Mouse (Mus musculus): ENCODE measurements around the gene Mpv17l. TPM values are rescaled to one million over a fixed set of nuclear protein-coding genes. Genes with fewer than 3 reads are reported as not detected.

The Mpv17l gene
- total RNA-seq, 1 experiment: 8.4 TPM

DNA sequence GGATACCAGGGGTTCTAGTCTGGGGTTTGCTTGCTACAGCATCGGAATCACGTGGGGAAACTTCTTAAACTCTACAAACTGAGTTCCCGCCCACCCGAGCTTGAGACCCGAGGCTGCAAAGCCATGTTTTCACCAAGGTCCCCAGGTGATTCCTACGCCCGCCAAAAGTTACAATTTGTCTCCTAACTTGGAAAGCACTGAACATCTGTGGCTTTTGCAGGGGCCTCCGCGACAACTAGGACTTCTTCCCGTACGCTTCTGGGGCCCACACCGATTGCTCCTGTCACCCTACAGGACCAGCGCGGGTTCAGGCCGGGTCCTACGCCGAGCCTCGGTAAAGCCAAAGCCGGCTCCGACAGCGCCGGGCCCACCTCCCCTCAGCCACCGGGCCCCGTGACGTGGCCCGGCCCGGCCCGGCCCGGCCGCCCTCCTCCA is 547 bp upstream of the Mpv17l start:
- no peak overlapping the region for H3K27ac ChIP-seq (ENCODE audit: insufficient read depth, low read depth, low read length, poor library complexity, severe bottlenecking)
- DNase-seq (ENCODE audit: low read depth, low spot score): peak; percentile 35

DNA sequence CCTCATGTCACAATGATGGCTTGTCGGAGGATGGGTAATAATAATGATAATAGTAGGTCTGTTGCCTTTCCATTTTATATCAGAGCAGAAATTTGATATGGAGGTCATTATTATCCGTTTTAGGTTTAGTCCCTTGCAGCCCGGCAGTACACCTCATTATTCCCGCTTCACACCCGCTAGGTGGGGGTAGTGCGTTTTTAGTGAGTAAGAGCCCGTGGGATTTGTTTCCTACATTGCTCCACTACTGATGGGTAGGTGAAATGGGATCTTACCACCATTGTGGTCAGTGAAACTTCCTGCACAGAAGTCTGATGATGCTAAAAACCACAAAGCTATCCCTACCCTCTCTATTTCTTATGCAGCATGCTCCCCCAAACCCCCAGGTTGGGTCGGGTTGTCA is 527 bp downstream of the Mpv17l start:
- peak overlapping the region; percentile 76 to 84 for H3K4me3 ChIP-seq (ENCODE audit: insufficient read depth in 1 of 2, low read depth in 1 of 2, low read length in 2 of 2, poor library complexity in 1 of 2, severe bottlenecking in 1 of 2)
- H3K9ac ChIP-seq (ENCODE audit: insufficient read depth, low read depth, low read length, poor library complexity, severe bottlenecking): peak overlapping the region; percentile 87
- H3K27ac ChIP-seq (ENCODE audit: insufficient read depth, low read depth, low read length, poor library complexity, severe bottlenecking): no peak overlapping the region; the same call in 1 of the 2 replicates
- peak; percentile 60; the same call in 1 of the 2 replicates for TF ChIP-seq ZC3H11A (IDR thresholded peaks at IDR 0.05; ENCODE audit: borderline replicate concordance, low read depth, low read length)
- no peak for TF ChIP-seq ZNF384 (IDR thresholded peaks at IDR 0.05; ENCODE audit: low read depth, low read length)
- no peaks in the 10 kb centered on the region for H3K36me3 ChIP-seq (ENCODE audit: control insufficient read depth, insufficient read depth, low read length, poor library complexity, severe bottlenecking)
- peak; percentile 81 for DNase-seq (ENCODE audit: low read depth, low spot score)
- in situ Hi-C loops (cut with MboI; ENCODE audit: low sequenced_read_pairs in 2 of 2, unreplicated experiment in 2 of 2): loop anchor here in 1 of 2 experiments (10.0 kb wide), 1 partner anchor 221 kb away; no protein-coding TSS in a partner anchor
- H3K4me1 ChIP-seq (ENCODE audit: control insufficient read depth in 2 of 2, insufficient read depth in 2 of 2, low read length in 2 of 2, poor library complexity in 1 of 2): no peaks in the 10 kb centered on the region; a peak in 1 of 4 replicates
- H3K9me3 ChIP-seq (ENCODE audit: control insufficient read depth, insufficient read depth, low read depth, low read length): no peaks in the 10 kb centered on the region

More for the DNA sequence above, 547 bp upstream of the Mpv17l start:
- peak overlapping the region; percentile 70 for H3K9ac ChIP-seq (ENCODE audit: insufficient read depth, low read depth, low read length, poor library complexity, severe bottlenecking)
- in situ Hi-C loops (cut with MboI; ENCODE audit: low sequenced_read_pairs in 2 of 2, unreplicated experiment in 2 of 2): loop anchor here in 1 of 2 experiments (10.0 kb wide), 1 partner anchor 222 kb away; no protein-coding TSS in a partner anchor
- H3K4me3 ChIP-seq (ENCODE audit: insufficient read depth in 1 of 2, low read depth in 1 of 2, low read length in 2 of 2, poor library complexity in 1 of 2, severe bottlenecking in 1 of 2): peak overlapping the region; percentile 76 to 84
- TF ChIP-seq MAFK (IDR thresholded peaks at IDR 0.05; ENCODE audit: insufficient read depth, low read depth, low read length): no peak
- H3K9me3 ChIP-seq (ENCODE audit: control insufficient read depth, insufficient read depth, low read depth, low read length): no peaks in the 10 kb centered on the region
- H3K36me3 ChIP-seq (ENCODE audit: control insufficient read depth, insufficient read depth, low read length, poor library complexity, severe bottlenecking): no peaks in the 10 kb centered on the region
- H3K4me1 ChIP-seq (ENCODE audit: control insufficient read depth in 2 of 2, insufficient read depth in 2 of 2, low read length in 2 of 2, poor library complexity in 1 of 2): no peaks in the 10 kb centered on the region; a peak in 1 of 4 replicates

DNA sequence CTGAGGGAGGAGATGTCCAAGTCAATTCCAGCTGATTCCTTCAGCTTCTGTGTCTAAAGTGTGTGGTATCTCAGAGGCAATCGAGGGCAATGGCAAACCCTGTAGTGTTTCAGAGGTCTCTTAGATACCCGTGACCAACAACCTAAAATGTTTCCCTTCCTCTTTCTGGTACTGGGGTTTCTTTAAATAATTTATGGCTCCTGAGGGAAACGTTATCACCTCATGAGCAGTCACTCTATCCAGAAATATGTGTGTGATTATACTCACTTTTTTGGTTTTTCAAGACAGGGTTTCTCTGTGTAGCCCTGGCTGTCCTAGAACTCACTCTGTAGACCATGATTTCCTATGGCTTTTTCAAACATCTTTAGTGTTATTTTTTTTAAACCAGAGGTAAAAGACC is 4.3 kb downstream of the Mpv17l start:
- DNase-seq (ENCODE audit: low read depth, low spot score): no peak
- TF ChIP-seq MAFK (IDR thresholded peaks at IDR 0.05; ENCODE audit: insufficient read depth, low read depth, low read length) (no peak), ZNF384 (IDR thresholded peaks at IDR 0.05; ENCODE audit: low read depth, low read length) (no peak), ZC3H11A (IDR thresholded peaks at IDR 0.05; ENCODE audit: borderline replicate concordance, low read depth, low read length) (no peak), HCFC1 (IDR thresholded peaks at IDR 0.05; ENCODE audit: borderline replicate concordance, insufficient read depth, low read length) (no peak), CHD2 (IDR thresholded peaks at IDR 0.05; ENCODE audit: low read depth, low read length) (no peak)
- Histone ChIP-seq H3K27ac (ENCODE audit: insufficient read depth, low read depth, low read length, poor library complexity, severe bottlenecking) (no peak overlapping the region), H3K36me3 (ENCODE audit: control insufficient read depth, insufficient read depth, low read length, poor library complexity, severe bottlenecking) (no peaks in the 10 kb centered on the region), H3K9me3 (ENCODE audit: control insufficient read depth, insufficient read depth, low read depth, low read length) (no peaks in the 10 kb centered on the region), H3K9ac (ENCODE audit: insufficient read depth, low read depth, low read length, poor library complexity, severe bottlenecking) (no peak overlapping the region), H3K4me3 (ENCODE audit: insufficient read depth in 1 of 2, low read depth in 1 of 2, low read length in 2 of 2, poor library complexity in 1 of 2, severe bottlenecking in 1 of 2) (no peak overlapping the region), H3K4me1 (ENCODE audit: control insufficient read depth in 2 of 2, insufficient read depth in 2 of 2, low read length in 2 of 2, poor library complexity in 1 of 2) (no peaks in the 10 kb centered on the region)
- in situ Hi-C loops (cut with MboI; ENCODE audit: low sequenced_read_pairs in 2 of 2, unreplicated experiment in 2 of 2): loop anchor here in 1 of 2 experiments (10.0 kb wide), 1 partner anchor 218 kb away; no protein-coding TSS in a partner anchor

DNA sequence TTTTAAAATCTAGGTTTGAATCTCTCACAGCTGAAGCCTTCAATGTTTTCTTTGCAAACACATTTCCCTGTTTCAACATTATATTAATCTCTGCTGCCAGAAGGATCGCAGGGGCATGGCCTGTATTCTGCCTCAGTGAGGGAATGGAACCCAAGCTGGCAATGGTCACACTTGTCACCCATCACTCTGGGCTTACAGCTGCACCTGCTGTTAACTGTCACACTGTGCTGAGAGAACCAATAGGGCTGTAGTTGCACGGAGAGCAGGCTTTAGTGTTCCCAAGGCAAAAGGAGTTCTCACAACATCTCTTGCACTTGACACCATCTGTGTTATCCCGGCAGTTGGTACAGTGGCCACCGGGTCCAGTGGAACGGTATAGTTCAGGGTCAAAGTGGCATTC is 17.1 kb downstream of the Mpv17l start:
- Histone ChIP-seq H3K4me1 (ENCODE audit: control insufficient read depth in 2 of 2, insufficient read depth in 2 of 2, low read length in 2 of 2, poor library complexity in 1 of 2) (peaks cover 0 to 3% of the 10 kb centered on the region in 2 experiments; a peak in 1 of 4 replicates), H3K4me3 (ENCODE audit: insufficient read depth in 1 of 2, low read depth in 1 of 2, low read length in 2 of 2, poor library complexity in 1 of 2, severe bottlenecking in 1 of 2) (no peak overlapping the region), H3K27ac (ENCODE audit: insufficient read depth, low read depth, low read length, poor library complexity, severe bottlenecking) (no peak overlapping the region), H3K9me3 (ENCODE audit: control insufficient read depth, insufficient read depth, low read depth, low read length) (no peaks in the 10 kb centered on the region), H3K36me3 (ENCODE audit: control insufficient read depth, insufficient read depth, low read length, poor library complexity, severe bottlenecking) (no peaks in the 10 kb centered on the region; the same call in 1 of the 2 replicates), H3K9ac (ENCODE audit: insufficient read depth, low read depth, low read length, poor library complexity, severe bottlenecking) (no peak overlapping the region)
- in situ Hi-C loops (cut with MboI; ENCODE audit: low sequenced_read_pairs in 2 of 2, unreplicated experiment in 2 of 2): no loop called here
- TF ChIP-seq ZNF384 (IDR thresholded peaks at IDR 0.05; ENCODE audit: low read depth, low read length): no peak
- TF ChIP-seq MAFK (IDR thresholded peaks at IDR 0.05; ENCODE audit: insufficient read depth, low read depth, low read length): no peak
- no peak for TF ChIP-seq ZC3H11A (IDR thresholded peaks at IDR 0.05; ENCODE audit: borderline replicate concordance, low read depth, low read length)
- no peak for TF ChIP-seq CHD2 (IDR thresholded peaks at IDR 0.05; ENCODE audit: low read depth, low read length)
- no peak for TF ChIP-seq HCFC1 (IDR thresholded peaks at IDR 0.05; ENCODE audit: borderline replicate concordance, insufficient read depth, low read length)
- no peak for DNase-seq (ENCODE audit: low read depth, low spot score)

DNA sequence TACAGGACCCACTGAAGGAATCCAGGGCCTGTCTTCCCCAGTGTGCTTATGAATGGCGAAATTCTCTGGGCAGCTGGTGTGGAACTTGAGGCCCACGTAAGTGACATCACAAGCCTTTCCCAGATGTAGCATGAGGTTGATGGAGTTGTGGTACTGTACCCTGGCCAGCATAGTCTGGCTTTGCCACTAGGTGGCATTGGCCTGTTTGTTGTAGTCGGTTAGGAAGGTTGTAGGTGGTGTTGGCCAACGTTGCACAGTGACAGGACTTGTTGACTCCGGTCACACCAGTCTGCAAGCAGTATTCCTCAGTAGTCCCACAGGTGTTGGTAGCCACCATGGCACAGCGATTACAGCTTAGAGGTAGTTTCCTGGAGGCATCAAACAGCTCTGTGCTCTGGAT is 18.1 kb downstream of the Mpv17l start:
- H3K9me3 ChIP-seq (ENCODE audit: control insufficient read depth, insufficient read depth, low read depth, low read length): no peaks in the 10 kb centered on the region
- peaks cover 0 to 3% of the 10 kb centered on the region in 2 experiments; a peak in 1 of 4 replicates for H3K4me1 ChIP-seq (ENCODE audit: control insufficient read depth in 2 of 2, insufficient read depth in 2 of 2, low read length in 2 of 2, poor library complexity in 1 of 2)
- no peak overlapping the region for H3K27ac ChIP-seq (ENCODE audit: insufficient read depth, low read depth, low read length, poor library complexity, severe bottlenecking)
- DNase-seq (ENCODE audit: low read depth, low spot score): peak; percentile 57
- no peak overlapping the region for H3K9ac ChIP-seq (ENCODE audit: insufficient read depth, low read depth, low read length, poor library complexity, severe bottlenecking)
- H3K36me3 ChIP-seq (ENCODE audit: control insufficient read depth, insufficient read depth, low read length, poor library complexity, severe bottlenecking): no peaks in the 10 kb centered on the region; the same call in 1 of the 2 replicates
- H3K4me3 ChIP-seq (ENCODE audit: insufficient read depth in 1 of 2, low read depth in 1 of 2, low read length in 2 of 2, poor library complexity in 1 of 2, severe bottlenecking in 1 of 2): no peak overlapping the region
- TF ChIP-seq ZC3H11A (IDR thresholded peaks at IDR 0.05; ENCODE audit: borderline replicate concordance, low read depth, low read length) (peak; percentile 95), ZNF384 (IDR thresholded peaks at IDR 0.05; ENCODE audit: low read depth, low read length) (no peak)
- in situ Hi-C loops (cut with MboI; ENCODE audit: low sequenced_read_pairs in 2 of 2, unreplicated experiment in 2 of 2): no loop called here
